Mouse (Mus musculus): ENCODE data around the gene Fads6.

Fads6 gene

GRCm38 (mm10) chr11:115297214-115297826 is at the start of gene Fads6:
TSS of gene Fads6 (minus strand) at chr11:115297663.
- DNase-seq (ENCODE audit: low read depth): peak; percentile 87

GRCm38 (mm10) chr11:115345515-115345914 is 48.1 kb upstream of the Fads6 start:
- no peak for DNase-seq (ENCODE audit: low read depth)

GRCm38 (mm10) chr11:115344967-115345366 is 47.5 kb upstream of the Fads6 start:
- DNase-seq (ENCODE audit: low read depth): no peak

GRCm38 (mm10) chr11:115341866-115342265 is 44.4 kb upstream of the Fads6 start:
- DNase-seq (ENCODE audit: low read depth): no peak

GRCm38 (mm10) chr11:115341246-115341645 is 43.8 kb upstream of the Fads6 start:
- no peak for DNase-seq (ENCODE audit: low read depth)

GRCm38 (mm10) chr11:115337826-115338225 is 40.4 kb upstream of the Fads6 start:
- no peak for DNase-seq (ENCODE audit: low read depth)

- no peak for DNase-seq (ENCODE audit: low read depth)
Measured at GRCm38 (mm10) chr11:115337350-115337749, 39.9 kb upstream of the Fads6 start.

GRCm38 (mm10) chr11:115336115-115336514 is 38.7 kb upstream of the Fads6 start:
- DNase-seq (ENCODE audit: low read depth): no peak

- no peak for DNase-seq (ENCODE audit: low read depth)
Measured at GRCm38 (mm10) chr11:115335223-115335622, 37.8 kb upstream of the Fads6 start.

- DNase-seq (ENCODE audit: low read depth): no peak
Measured at GRCm38 (mm10) chr11:115334531-115334930, 37.1 kb upstream of the Fads6 start, which contains the start of gene Otop3. TSS of gene Otop3 (plus strand) at chr11:115334731.

GRCm38 (mm10) chr11:115329339-115329738 is 31.9 kb upstream of the Fads6 start:
- DNase-seq (ENCODE audit: low read depth): peak; percentile 61

GRCm38 (mm10) chr11:115326730-115327129 is 29.3 kb upstream of the Fads6 start:
- DNase-seq (ENCODE audit: low read depth): no peak

- no peak for DNase-seq (ENCODE audit: low read depth)
Measured at GRCm38 (mm10) chr11:115323354-115323753, 25.9 kb upstream of the Fads6 start.

GRCm38 (mm10) chr11:115321906-115322693 is 24.6 kb upstream of the Fads6 start, which contains the start of gene Ush1g:
TSS of gene Ush1g (minus strand) at chr11:115322041.
- peak; percentile 85 for DNase-seq (ENCODE audit: low read depth)

- no peak for DNase-seq (ENCODE audit: low read depth)
Measured at GRCm38 (mm10) chr11:115319704-115320383, 22.4 kb upstream of the Fads6 start.

GRCm38 (mm10) chr11:115318245-115319027 is 21.0 kb upstream of the Fads6 start:
- DNase-seq (ENCODE audit: low read depth): no peak

GRCm38 (mm10) chr11:115317204-115317603 is 19.7 kb upstream of the Fads6 start:
- DNase-seq (ENCODE audit: low read depth): no peak

GRCm38 (mm10) chr11:115314249-115314648 is 16.8 kb upstream of the Fads6 start:
- DNase-seq (ENCODE audit: low read depth): no peak

- no peak for DNase-seq (ENCODE audit: low read depth)
Measured at GRCm38 (mm10) chr11:115308781-115309180, 11.3 kb upstream of the Fads6 start.

GRCm38 (mm10) chr11:115306863-115307262 is 9.4 kb upstream of the Fads6 start, which contains the start of gene Otop2:
TSS of gene Otop2 (plus strand) at chr11:115307163.
- DNase-seq (ENCODE audit: low read depth): no peak

- DNase-seq (ENCODE audit: low read depth): no peak
Measured at GRCm38 (mm10) chr11:115303167-115303566, 5.7 kb upstream of the Fads6 start.

- DNase-seq (ENCODE audit: low read depth): no peak
Measured at GRCm38 (mm10) chr11:115301351-115301750, 3.9 kb upstream of the Fads6 start.

All from naive thymus-derived CD4-positive, alpha-beta T cell, adult 2 months (primary cell).